Mouse (Mus musculus): ENCODE data around the gene Dram1.

Gene Dram1

GRCm38 (mm10) chr10:88351411-88352103, 27.3 kb downstream of the Dram1 start:
- DNase-seq (ENCODE audit: low read depth, low spot score) = no peak

GRCm38 (mm10) chr10:88350687-88351086, 28.2 kb downstream of the Dram1 start:
- no peak for DNase-seq (ENCODE audit: low read depth, low spot score)

- no peak for DNase-seq (ENCODE audit: low read depth, low spot score)
Measured at GRCm38 (mm10) chr10:88349800-88350199, 29.1 kb downstream of the Dram1 start.

- DNase-seq (ENCODE audit: low read depth, low spot score) = no peak
Measured at GRCm38 (mm10) chr10:88346454-88347245, 32.2 kb downstream of the Dram1 start.

GRCm38 (mm10) chr10:88345899-88346401, 32.9 kb downstream of the Dram1 start:
- peak; percentile 18 for DNase-seq (ENCODE audit: low read depth, low spot score)

- DNase-seq (ENCODE audit: low read depth, low spot score) = no peak
Measured at GRCm38 (mm10) chr10:88341368-88341767, 37.5 kb downstream of the Dram1 start.

GRCm38 (mm10) chr10:88340660-88341059, 38.2 kb downstream of the Dram1 start:
- DNase-seq (ENCODE audit: low read depth, low spot score) = no peak

- peak; percentile 47 for DNase-seq (ENCODE audit: low read depth, low spot score)
Measured at GRCm38 (mm10) chr10:88330695-88331094, 48.2 kb downstream of the Dram1 start.

- DNase-seq (ENCODE audit: low read depth, low spot score) = no peak
Measured at GRCm38 (mm10) chr10:88328056-88328450, 50.8 kb downstream of the Dram1 start.

GRCm38 (mm10) chr10:88327160-88328055, 51.5 kb downstream of the Dram1 start:
- peak; percentile 87 for DNase-seq (ENCODE audit: low read depth, low spot score)

GRCm38 (mm10) chr10:88321739-88322138, 57.1 kb downstream of the Dram1 start:
- DNase-seq (ENCODE audit: low read depth, low spot score) = no peak

- no peak for DNase-seq (ENCODE audit: low read depth, low spot score)
Measured at GRCm38 (mm10) chr10:88320714-88321416, 58.0 kb downstream of the Dram1 start.

- no peak for DNase-seq (ENCODE audit: low read depth, low spot score)
Measured at GRCm38 (mm10) chr10:88318179-88318578, 60.7 kb downstream of the Dram1 start.

GRCm38 (mm10) chr10:88317151-88317550, 61.7 kb downstream of the Dram1 start:
- no peak for DNase-seq (ENCODE audit: low read depth, low spot score)

GRCm38 (mm10) chr10:88314841-88315240, 64.0 kb downstream of the Dram1 start:
- no peak for DNase-seq (ENCODE audit: low read depth, low spot score)

- DNase-seq (ENCODE audit: low read depth, low spot score) = no peak
Measured at GRCm38 (mm10) chr10:88309851-88310250, 69.0 kb downstream of the Dram1 start.

GRCm38 (mm10) chr10:88306235-88306634, 72.6 kb downstream of the Dram1 start:
- no peak for DNase-seq (ENCODE audit: low read depth, low spot score)

GRCm38 (mm10) chr10:88304302-88304701, 74.6 kb downstream of the Dram1 start:
- peak; percentile 81 for DNase-seq (ENCODE audit: low read depth, low spot score)

- no peak for DNase-seq (ENCODE audit: low read depth, low spot score)
Measured at GRCm38 (mm10) chr10:88303079-88303478, 75.8 kb downstream of the Dram1 start.

GRCm38 (mm10) chr10:88301802-88302470, 76.9 kb downstream of the Dram1 start:
- DNase-seq (ENCODE audit: low read depth, low spot score) = no peak

- no peak for DNase-seq (ENCODE audit: low read depth, low spot score)
Measured at GRCm38 (mm10) chr10:88296991-88297390, 81.9 kb downstream of the Dram1 start.

All from brain, adult 2 months (tissue).